Mouse (Mus musculus) embryonic facial prominence, embryonic 12.5 days (tissue): ENCODE results near the gene Bcor. TPM values are rescaled to one million over a fixed set of nuclear protein-coding genes. Genes with fewer than 3 reads are reported as not detected.
A peak's percentile ranks its signal among the peaks of the same experiment; 100 is the strongest.

ENCODE experiments used
- ATAC-seq: fragments of 200-750 bp; cut with Nextera tagmentation; 2 replicates; pipeline ENCODE4 v1.8.0; 2017; ENCODE audit not compliant: insufficient number of reproducible peaks, insufficient read depth, low FRiP score, low TSS enrichment
- H3K27ac ChIP-seq: fragments of 300-500 bp; sonication (generic); 2 replicates; pipeline ENCODE4 v1.5.1; 2016; ENCODE audit warnings: mild to moderate bottlenecking
- H3K27me3 ChIP-seq: fragments of 300-500 bp; sonication (generic); 2 replicates; pipeline ENCODE4 v1.6.1; 2016; ENCODE audit warnings: mild to moderate bottlenecking, moderate library complexity
- H3K36me3 ChIP-seq: fragments of 300-500 bp; sonication (generic); 2 replicates; pipeline ENCODE4 v1.6.1; 2016; ENCODE audit warnings: mild to moderate bottlenecking
- H3K4me1 ChIP-seq: fragments of 300-500 bp; sonication (generic); 2 replicates; pipeline ENCODE4 v1.6.1; 2016
- H3K4me2 ChIP-seq: fragments of 300-500 bp; sonication (generic); replicated peaks from 2 replicates; pipeline ENCODE4 v1.6.1; 2016; ENCODE audit warnings: mild to moderate bottlenecking, moderate library complexity
- H3K4me3 ChIP-seq: fragments of 300-500 bp; sonication (generic); 2 replicates; pipeline ENCODE4 v1.5.1; 2016; ENCODE audit warnings: mild to moderate bottlenecking
- H3K9ac ChIP-seq: fragments of 300-500 bp; sonication (generic); 2 replicates; pipeline ENCODE4 v1.6.1; 2016; ENCODE audit warnings: mild to moderate bottlenecking, moderate library complexity
- H3K9me3 ChIP-seq: fragments of 300-500 bp; sonication (generic); 2 replicates; pipeline ENCODE4 v1.6.1; 2016; ENCODE audit warnings: mild to moderate bottlenecking, moderate library complexity
- WGBS: fragments of 180-500 bp; shearing (Covaris S2); methylation state at CpG from one replicate; pipeline ENCODE4 v1.1.7; 2016; 5-methylcytosine and 5-hydroxymethylcytosine counted together
- polyA plus RNA-seq: library from polyadenylated mRNA; unstranded; fragments of >200 nt; fragmentation: Nextera tagmentation; extraction: Ambion mirVana; gene quantifications from 2 replicates; pipeline ENCODE4 v1.2.1, GENCODE M21; 2016

Gene Bcor
- polyA plus RNA-seq, 1 experiment from 2014 or later, result 20.6 TPM

- Histone ChIP-seq H3K4me3 (peak overlapping the region; percentile 38; the same call in 1 of the 2 replicates), H3K9ac (peak overlapping the region; percentile 48; the same call in 1 of the 2 replicates), H3K36me3 (no peaks in the 10 kb centered on the region), H3K4me2 (peak overlapping the region; percentile 61), H3K27ac (peak overlapping the region; percentile 82), H3K4me1 (peaks cover 41% of the 10 kb centered on the region), H3K9me3 (no peaks in the 10 kb centered on the region), H3K27me3 (peaks cover 83% of the 10 kb centered on the region)
- no peak for ATAC-seq
- 7% methylated on average over 38 of the region's 38 CpGs for WGBS
These were observed 154.7 kb downstream of the Bcor start for GRCm38 (mm10) chrX:12005181-12006030.

GRCm38 (mm10) chrX:12004416-12004815 is 155.7 kb downstream of the Bcor start:
- no peak overlapping the region for H3K4me3 ChIP-seq
- H3K27ac ChIP-seq, result no peak overlapping the region
- no peak overlapping the region for H3K9ac ChIP-seq
- H3K9me3 ChIP-seq, result no peaks in the 10 kb centered on the region
- 0 out of 2 replicates have a peak overlapping the region, but pooled peaks have one; percentile 5 for H3K4me2 ChIP-seq
- no peaks in the 10 kb centered on the region for H3K36me3 ChIP-seq
- peaks cover 44% of the 10 kb centered on the region for H3K4me1 ChIP-seq
- ATAC-seq, result no peak
- 18% methylated on average over 16 of the region's 16 CpGs for WGBS
- H3K27me3 ChIP-seq, result peaks cover 93% of the 10 kb centered on the region

- Histone ChIP-seq H3K4me3 (no peak overlapping the region), H3K9ac (no peak overlapping the region), H3K4me1 (peaks cover 44% of the 10 kb centered on the region), H3K36me3 (no peaks in the 10 kb centered on the region), H3K4me2 (no peak overlapping the region), H3K27me3 (peaks cover 93% of the 10 kb centered on the region), H3K9me3 (no peaks in the 10 kb centered on the region), H3K27ac (no peak overlapping the region)
- no peak for ATAC-seq
- 23% methylated on average over 6 of the region's 6 CpGs for WGBS
These were observed 156.2 kb downstream of the Bcor start for GRCm38 (mm10) chrX:12003947-12004346.

- ATAC-seq, result no peak
- Histone ChIP-seq H3K4me3 (no peak overlapping the region), H3K4me1 (peaks cover 44% of the 10 kb centered on the region), H3K9ac (no peak overlapping the region), H3K27me3 (peaks cover 94% of the 10 kb centered on the region), H3K9me3 (no peaks in the 10 kb centered on the region), H3K4me2 (no peak overlapping the region), H3K27ac (no peak overlapping the region), H3K36me3 (no peaks in the 10 kb centered on the region)
- 0% methylated on average over 1 of the region's 1 CpGs for WGBS
These were observed 156.6 kb downstream of the Bcor start for GRCm38 (mm10) chrX:12003539-12003938.

GRCm38 (mm10) chrX:12003106-12003505 is 157.0 kb downstream of the Bcor start:
- H3K36me3 ChIP-seq, result no peaks in the 10 kb centered on the region
- peaks cover 94% of the 10 kb centered on the region for H3K27me3 ChIP-seq
- 9% methylated on average over 9 of the region's 9 CpGs for WGBS
- 0 out of 2 replicates have a peak overlapping the region, but pooled peaks have one; percentile 23 for H3K27ac ChIP-seq
- no peak overlapping the region for H3K4me2 ChIP-seq
- H3K4me3 ChIP-seq, result no peak overlapping the region
- H3K4me1 ChIP-seq, result peaks cover 44% of the 10 kb centered on the region
- ATAC-seq, result no peak
- no peaks in the 10 kb centered on the region for H3K9me3 ChIP-seq
- H3K9ac ChIP-seq, result no peak overlapping the region

GRCm38 (mm10) chrX:12002596-12002995 is 157.6 kb downstream of the Bcor start:
- Histone ChIP-seq H3K4me3 (no peak overlapping the region), H3K27me3 (peaks cover 97% of the 10 kb centered on the region), H3K9ac (no peak overlapping the region), H3K4me1 (peaks cover 44% of the 10 kb centered on the region), H3K9me3 (no peaks in the 10 kb centered on the region), H3K4me2 (no peak overlapping the region), H3K27ac (no peak overlapping the region), H3K36me3 (no peaks in the 10 kb centered on the region)
- 19% methylated on average over 6 of the region's 6 CpGs for WGBS
- ATAC-seq, result no peak

GRCm38 (mm10) chrX:12001969-12002368 is 158.2 kb downstream of the Bcor start:
- Histone ChIP-seq H3K27ac (no peak overlapping the region), H3K4me1 (peaks cover 44% of the 10 kb centered on the region), H3K9ac (no peak overlapping the region), H3K4me3 (no peak overlapping the region), H3K4me2 (no peak overlapping the region), H3K36me3 (no peaks in the 10 kb centered on the region), H3K27me3 (peaks cover 95% of the 10 kb centered on the region), H3K9me3 (no peaks in the 10 kb centered on the region)
- ATAC-seq, result no peak
- 5% methylated on average over 3 of the region's 3 CpGs for WGBS

- 8% methylated on average over 16 of the region's 16 CpGs for WGBS
- H3K9ac ChIP-seq, result no peak overlapping the region
- H3K4me2 ChIP-seq, result no peak overlapping the region
- H3K4me1 ChIP-seq, result peaks cover 44% of the 10 kb centered on the region
- no peak for ATAC-seq
- H3K27me3 ChIP-seq, result peaks cover 91% of the 10 kb centered on the region
- H3K36me3 ChIP-seq, result no peaks in the 10 kb centered on the region
- H3K4me3 ChIP-seq, result no peak overlapping the region
- H3K27ac ChIP-seq, result no peak overlapping the region
- H3K9me3 ChIP-seq, result no peaks in the 10 kb centered on the region
These were observed 158.8 kb downstream of the Bcor start for GRCm38 (mm10) chrX:12001336-12001735.

GRCm38 (mm10) chrX:12000620-12001019 is 159.5 kb downstream of the Bcor start:
- no peak for ATAC-seq
- Histone ChIP-seq H3K27me3 (peaks cover 89% of the 10 kb centered on the region), H3K4me1 (peaks cover 40% of the 10 kb centered on the region), H3K9ac (no peak overlapping the region), H3K27ac (no peak overlapping the region), H3K9me3 (no peaks in the 10 kb centered on the region), H3K4me2 (no peak overlapping the region), H3K36me3 (no peaks in the 10 kb centered on the region), H3K4me3 (no peak overlapping the region)
- 11% methylated on average over 13 of the region's 13 CpGs for WGBS

- H3K9ac ChIP-seq, result no peak overlapping the region
- 9% methylated on average over 19 of the region's 19 CpGs for WGBS
- ATAC-seq, result no peak
- no peaks in the 10 kb centered on the region for H3K9me3 ChIP-seq
- peaks cover 35% of the 10 kb centered on the region for H3K4me1 ChIP-seq
- peaks cover 86% of the 10 kb centered on the region for H3K27me3 ChIP-seq
- no peaks in the 10 kb centered on the region for H3K36me3 ChIP-seq
- H3K4me2 ChIP-seq, result peak overlapping the region; percentile 51
- H3K27ac ChIP-seq, result no peak overlapping the region
- H3K4me3 ChIP-seq, result no peak overlapping the region
These were observed 160.2 kb downstream of the Bcor start for GRCm38 (mm10) chrX:11999951-12000350.

GRCm38 (mm10) chrX:11998934-11999336 is 161.2 kb downstream of the Bcor start:
- H3K9me3 ChIP-seq, result no peaks in the 10 kb centered on the region
- peak; percentile 84 for ATAC-seq
- H3K4me1 ChIP-seq, result peaks cover 32% of the 10 kb centered on the region
- peaks cover 80% of the 10 kb centered on the region for H3K27me3 ChIP-seq
- peak overlapping the region; percentile 49; the same call in 1 of the 2 replicates for H3K9ac ChIP-seq
- H3K27ac ChIP-seq, result peak overlapping the region; percentile 54; the same call in 1 of the 2 replicates
- H3K4me2 ChIP-seq, result peak overlapping the region; percentile 51
- WGBS, result 4% methylated on average over 33 of the region's 41 CpGs
- H3K36me3 ChIP-seq, result no peaks in the 10 kb centered on the region
- peak overlapping the region; percentile 32 for H3K4me3 ChIP-seq

GRCm38 (mm10) chrX:11996891-11997290 is 163.3 kb downstream of the Bcor start:
- Histone ChIP-seq H3K4me2 (no peak overlapping the region), H3K27me3 (peaks cover 61% of the 10 kb centered on the region), H3K27ac (no peak overlapping the region), H3K36me3 (no peaks in the 10 kb centered on the region), H3K9ac (no peak overlapping the region), H3K4me1 (peaks cover 15% of the 10 kb centered on the region; the same call in 1 of the 2 replicates), H3K4me3 (no peak overlapping the region), H3K9me3 (no peaks in the 10 kb centered on the region)
- WGBS, result 83% methylated on average over 2 of the region's 2 CpGs
- ATAC-seq, result no peak
